Mouse (Mus musculus) CH12.LX (cell line): ENCODE measurements around the gene Phf23. TPM values are rescaled to one million over a fixed set of nuclear protein-coding genes. Genes with fewer than 3 reads are reported as not detected.

ENCODE experiments used
- polyA plus RNA-seq: library from polyadenylated mRNA; unstranded; fragments of >175 nt; gene quantifications from 2 replicates; pipeline ENCODE4 v1.2.1, GENCODE M21; 2012; ENCODE audit warnings: low read depth; ENCODE audit not compliant: insufficient read length
- total RNA-seq, 2 experiments: library from RNA; depleted of rRNA; stranded (reverse); fragments of 300-350 nt in 1 of 2; fragments of >200 nt in 1 of 2; gene quantifications; 2 replicates each; pipeline ENCODE4 v1.2.3; 2012 to 2014

The Phf23 gene
- total and polyA plus RNA-seq, 3 experiments = 67.2 to 93.2 (median 69.0) TPM

Other genes starting within 250 kb of the Phf23 start
Only the 20 nearest of the 39 such genes appear.
- gene Tnk1, start 137.0 kb upstream of the Phf23 start, total RNA-seq (2012; rRNA removed) = 0.13 TPM in 1 of 2 replicates, not detected in the other
- not detected in 2 replicates for gene Tnk1, start 137.0 kb upstream of the Phf23 start, total RNA-seq (2014; rRNA removed)
- 0.22 and 0.30 TPM in 2 replicates for gene Tnk1, start 137.0 kb upstream of the Phf23 start, polyA plus RNA-seq
- gene Tmem95, start 117.8 kb upstream of the Phf23 start, total RNA-seq (2012; rRNA removed) = not detected in 2 replicates
- not detected in 2 replicates for gene Tmem95, start 117.8 kb upstream of the Phf23 start, total RNA-seq (2014; rRNA removed)
- gene Tmem95, start 117.8 kb upstream of the Phf23 start, polyA plus RNA-seq = not detected in 2 replicates
- gene Kctd11, start 114.4 kb upstream of the Phf23 start, total RNA-seq (2012; rRNA removed) = 3.3 and 3.9 TPM in 2 replicates
- 1.3 and 1.8 TPM in 2 replicates for gene Kctd11, start 114.4 kb upstream of the Phf23 start, total RNA-seq (2014; rRNA removed)
- 1.5 and 2.1 TPM in 2 replicates for gene Kctd11, start 114.4 kb upstream of the Phf23 start, polyA plus RNA-seq
- gene Acap1, start 100.2 kb upstream of the Phf23 start, total RNA-seq (2012; rRNA removed) = 38.9 and 39.6 TPM in 2 replicates
- 58.2 and 66.2 TPM in 2 replicates for gene Acap1, start 100.2 kb upstream of the Phf23 start, total RNA-seq (2014; rRNA removed)
- gene Acap1, start 100.2 kb upstream of the Phf23 start, polyA plus RNA-seq = 66.7 and 70.9 TPM in 2 replicates
- 0.34 and 0.59 TPM in 2 replicates for gene 2810408A11Rik, start 94.8 kb upstream of the Phf23 start, total RNA-seq (2012; rRNA removed)
- gene 2810408A11Rik, start 94.8 kb upstream of the Phf23 start, total RNA-seq (2014; rRNA removed) = 0.35 and 0.86 TPM in 2 replicates
- gene 2810408A11Rik, start 94.8 kb upstream of the Phf23 start, polyA plus RNA-seq = 0.33 and 0.41 TPM in 2 replicates
- gene Neurl4, start 94.7 kb upstream of the Phf23 start, total RNA-seq (2012; rRNA removed) = 51.0 and 56.1 TPM in 2 replicates
- gene Neurl4, start 94.7 kb upstream of the Phf23 start, total RNA-seq (2014; rRNA removed) = 21.4 and 22.9 TPM in 2 replicates
- gene Neurl4, start 94.7 kb upstream of the Phf23 start, polyA plus RNA-seq = 40.1 and 46.2 TPM in 2 replicates
- 29.4 and 35.9 TPM in 2 replicates for gene Gps2, start 81.9 kb upstream of the Phf23 start, total RNA-seq (2012; rRNA removed)
- gene Gps2, start 81.9 kb upstream of the Phf23 start, total RNA-seq (2014; rRNA removed) = 25.0 and 27.4 TPM in 2 replicates
- 69.2 and 73.6 TPM in 2 replicates for gene Gps2, start 81.9 kb upstream of the Phf23 start, polyA plus RNA-seq
- gene Eif5a, start 73.8 kb upstream of the Phf23 start, total RNA-seq (2012; rRNA removed) = 1,419 and 1,651 TPM in 2 replicates
- 2,535 and 2,729 TPM in 2 replicates for gene Eif5a, start 73.8 kb upstream of the Phf23 start, total RNA-seq (2014; rRNA removed)
- 3,314 and 3,421 TPM in 2 replicates for gene Eif5a, start 73.8 kb upstream of the Phf23 start, polyA plus RNA-seq
- 0.25 TPM in 1 of 2 replicates, not detected in the other for gene Ybx2, start 60.0 kb upstream of the Phf23 start, total RNA-seq (2012; rRNA removed)
- gene Ybx2, start 60.0 kb upstream of the Phf23 start, total RNA-seq (2014; rRNA removed) = not detected in 2 replicates
- gene Ybx2, start 60.0 kb upstream of the Phf23 start, polyA plus RNA-seq = 0.39 TPM in 1 of 2 replicates, not detected in the other
- 2.2 and 2.6 TPM in 2 replicates for gene Slc2a4, start 47.6 kb upstream of the Phf23 start, total RNA-seq (2012; rRNA removed)
- 3.1 and 3.8 TPM in 2 replicates for gene Slc2a4, start 47.6 kb upstream of the Phf23 start, total RNA-seq (2014; rRNA removed)
- gene Slc2a4, start 47.6 kb upstream of the Phf23 start, polyA plus RNA-seq = 2.3 and 2.4 TPM in 2 replicates
- gene Cldn7, start 31.0 kb upstream of the Phf23 start, total RNA-seq (2012; rRNA removed) = not detected in 2 replicates
- not detected in 2 replicates for gene Cldn7, start 31.0 kb upstream of the Phf23 start, total RNA-seq (2014; rRNA removed)
- gene Cldn7, start 31.0 kb upstream of the Phf23 start, polyA plus RNA-seq = not detected in 2 replicates
- gene Ctdnep1, start 14.6 kb upstream of the Phf23 start, total RNA-seq (2012; rRNA removed) = 61.8 and 66.7 TPM in 2 replicates
- 37.7 and 42.9 TPM in 2 replicates for gene Ctdnep1, start 14.6 kb upstream of the Phf23 start, total RNA-seq (2014; rRNA removed)
- gene Ctdnep1, start 14.6 kb upstream of the Phf23 start, polyA plus RNA-seq = 143 and 171 TPM in 2 replicates
- 95.9 and 115 TPM in 2 replicates for gene Elp5, start 13.3 kb upstream of the Phf23 start, total RNA-seq (2012; rRNA removed)
- gene Elp5, start 13.3 kb upstream of the Phf23 start, total RNA-seq (2014; rRNA removed) = 111 and 119 TPM in 2 replicates
- 177 and 182 TPM in 2 replicates for gene Elp5, start 13.3 kb upstream of the Phf23 start, polyA plus RNA-seq
- 182 and 189 TPM in 2 replicates for gene Gabarap, start 4.6 kb upstream of the Phf23 start, total RNA-seq (2012; rRNA removed)
- gene Gabarap, start 4.6 kb upstream of the Phf23 start, total RNA-seq (2014; rRNA removed) = 187 and 213 TPM in 2 replicates
- gene Gabarap, start 4.6 kb upstream of the Phf23 start, polyA plus RNA-seq = 352 and 386 TPM in 2 replicates
- gene Dvl2, start 4.8 kb downstream of the Phf23 start, total RNA-seq (2012; rRNA removed) = 27.3 and 30.6 TPM in 2 replicates
- 15.1 and 15.7 TPM in 2 replicates for gene Dvl2, start 4.8 kb downstream of the Phf23 start, total RNA-seq (2014; rRNA removed)
- gene Dvl2, start 4.8 kb downstream of the Phf23 start, polyA plus RNA-seq = 25.3 and 27.1 TPM in 2 replicates
- 137 and 148 TPM in 2 replicates for gene Acadvl, start 19.6 kb downstream of the Phf23 start, total RNA-seq (2012; rRNA removed)
- gene Acadvl, start 19.6 kb downstream of the Phf23 start, total RNA-seq (2014; rRNA removed) = 81.8 and 86.6 TPM in 2 replicates
- 76.9 and 86.4 TPM in 2 replicates for gene Acadvl, start 19.6 kb downstream of the Phf23 start, polyA plus RNA-seq
- gene Dlg4, start 21.2 kb downstream of the Phf23 start, total RNA-seq (2012; rRNA removed) = 9.8 and 15.3 TPM in 2 replicates
- gene Dlg4, start 21.2 kb downstream of the Phf23 start, total RNA-seq (2014; rRNA removed) = 6.1 and 7.3 TPM in 2 replicates
- 6.8 and 9.3 TPM in 2 replicates for gene Dlg4, start 21.2 kb downstream of the Phf23 start, polyA plus RNA-seq
- not detected in 2 replicates for gene Asgr1, start 58.3 kb downstream of the Phf23 start, total RNA-seq (2012; rRNA removed)
- gene Asgr1, start 58.3 kb downstream of the Phf23 start, total RNA-seq (2014; rRNA removed) = not detected in 2 replicates
- not detected in 2 replicates for gene Asgr1, start 58.3 kb downstream of the Phf23 start, polyA plus RNA-seq
- 0.17 TPM in 1 of 2 replicates, not detected in the other for gene Asgr2, start 96.9 kb downstream of the Phf23 start, total RNA-seq (2012; rRNA removed)
- not detected in 2 replicates for gene Asgr2, start 96.9 kb downstream of the Phf23 start, total RNA-seq (2014; rRNA removed)
- 0.19 and 0.39 TPM in 2 replicates for gene Asgr2, start 96.9 kb downstream of the Phf23 start, polyA plus RNA-seq
- gene Mgl2, start 134.6 kb downstream of the Phf23 start, total RNA-seq (2012; rRNA removed) = 0.08 TPM in 1 of 2 replicates, not detected in the other
- not detected in 2 replicates for gene Mgl2, start 134.6 kb downstream of the Phf23 start, total RNA-seq (2014; rRNA removed)
- gene Mgl2, start 134.6 kb downstream of the Phf23 start, polyA plus RNA-seq = not detected in 2 replicates